Mouse (Mus musculus) G1E (cell line): ENCODE measurements around the gene Ulk4.

Experiments
- CTCF ChIP-seq: IDR thresholded peaks from 2 replicates; pipeline ENCODE4 v1.5.1; 2012; ENCODE audit warnings: low read depth, low read length, inconsistent platforms, mixed read lengths
- POLR2AphosphoS5 ChIP-seq: IDR thresholded peaks from 2 replicates; pipeline ENCODE4 v1.6.1; 2012; ENCODE audit warnings: low read depth, low read length, inconsistent platforms; ENCODE audit not compliant: insufficient replicate concordance

- TF ChIP-seq CTCF (no peak), POLR2AphosphoS5 (no peak)
Observed at GRCm38 (mm10) chr9:121321118-121321517, 44.1 kb upstream of the Ulk4 start.
